Mouse (Mus musculus) lung, postnatal 10 days (tissue): ENCODE measurements around the gene Stk10.

ENCODE experiments used
- DNase-seq: peaks from one replicate; pipeline ENCODE4 v3.0.0; 2021

Stk10 gene

GRCm38 (mm10) chr11:32527006-32527405 is 6.1 kb upstream of the Stk10 start:
- DNase-seq = no peak

GRCm38 (mm10) chr11:32530151-32530550 is 3.0 kb upstream of the Stk10 start:
- DNase-seq = peak; percentile 21

GRCm38 (mm10) chr11:32531871-32532764 is 987 bp upstream of the Stk10 start, which contains the start of gene Efcab9:
Efcab9 (minus strand) TSS chr11:32532081.
- DNase-seq = no peak

GRCm38 (mm10) chr11:32533482-32534261 is 567 bp downstream of the Stk10 start:
- peak; percentile 75 for DNase-seq

GRCm38 (mm10) chr11:32534453-32535075 is 1.5 kb downstream of the Stk10 start:
- no peak for DNase-seq

- no peak for DNase-seq
Observed at GRCm38 (mm10) chr11:32535646-32536045, 2.5 kb downstream of the Stk10 start.

- DNase-seq = no peak
Observed at GRCm38 (mm10) chr11:32536954-32537353, 3.8 kb downstream of the Stk10 start.

- DNase-seq = no peak
Observed at GRCm38 (mm10) chr11:32538435-32538834, 5.3 kb downstream of the Stk10 start.

- DNase-seq = no peak
Observed at GRCm38 (mm10) chr11:32538846-32539245, 5.7 kb downstream of the Stk10 start.

- DNase-seq = no peak
Observed at GRCm38 (mm10) chr11:32539717-32540116, 6.6 kb downstream of the Stk10 start.

GRCm38 (mm10) chr11:32540463-32540862 is 7.4 kb downstream of the Stk10 start:
- no peak for DNase-seq

- DNase-seq = no peak
Observed at GRCm38 (mm10) chr11:32542181-32542580, 9.1 kb downstream of the Stk10 start.

GRCm38 (mm10) chr11:32542687-32543411 is 9.7 kb downstream of the Stk10 start:
- peak; percentile 62 for DNase-seq

- DNase-seq = no peak
Observed at GRCm38 (mm10) chr11:32544041-32544440, 10.9 kb downstream of the Stk10 start.

- DNase-seq = no peak
Observed at GRCm38 (mm10) chr11:32544497-32544896, 11.4 kb downstream of the Stk10 start.

GRCm38 (mm10) chr11:32545605-32546004 is 12.5 kb downstream of the Stk10 start:
- DNase-seq = no peak

GRCm38 (mm10) chr11:32546483-32546882 is 13.4 kb downstream of the Stk10 start:
- DNase-seq = peak; percentile 65

GRCm38 (mm10) chr11:32547391-32547947 is 14.4 kb downstream of the Stk10 start:
- DNase-seq = no peak

- DNase-seq = peak; percentile 81
Observed at GRCm38 (mm10) chr11:32548240-32548639, 15.1 kb downstream of the Stk10 start.

- no peak for DNase-seq
Observed at GRCm38 (mm10) chr11:32549236-32549635, 16.1 kb downstream of the Stk10 start.

GRCm38 (mm10) chr11:32550102-32550501 is 17.0 kb downstream of the Stk10 start:
- no peak for DNase-seq

- DNase-seq = no peak
Observed at GRCm38 (mm10) chr11:32551056-32551455, 18.0 kb downstream of the Stk10 start.
